Mouse (Mus musculus): ENCODE measurements around the gene Slc38a4.
A peak's percentile ranks its signal among the peaks of the same experiment; 100 is the strongest.

Slc38a4 gene

GRCm38 (mm10) chr15:97054131-97054530, 1.6 kb downstream of the Slc38a4 start:
- DNase-seq (ENCODE audit: low spot score) = no peak

- peak; percentile 54 for DNase-seq (ENCODE audit: low spot score)
Observed at GRCm38 (mm10) chr15:97050436-97050835, 5.3 kb downstream of the Slc38a4 start.

- DNase-seq (ENCODE audit: low spot score) = no peak
Observed at GRCm38 (mm10) chr15:97050011-97050410, 5.7 kb downstream of the Slc38a4 start.

GRCm38 (mm10) chr15:97049281-97049841, 6.4 kb downstream of the Slc38a4 start:
- no peak for DNase-seq (ENCODE audit: low spot score)

GRCm38 (mm10) chr15:97048267-97048666, 7.5 kb downstream of the Slc38a4 start:
- DNase-seq (ENCODE audit: low spot score) = no peak

- DNase-seq (ENCODE audit: low spot score) = no peak
Observed at GRCm38 (mm10) chr15:97043921-97044320, 11.8 kb downstream of the Slc38a4 start.

GRCm38 (mm10) chr15:97042001-97042491, 13.7 kb downstream of the Slc38a4 start:
- no peak for DNase-seq (ENCODE audit: low spot score)

- no peak for DNase-seq (ENCODE audit: low spot score)
Observed at GRCm38 (mm10) chr15:97041182-97041581, 14.6 kb downstream of the Slc38a4 start.

- no peak for DNase-seq (ENCODE audit: low spot score)
Observed at GRCm38 (mm10) chr15:97037710-97038109, 18.0 kb downstream of the Slc38a4 start.

GRCm38 (mm10) chr15:97035892-97036291, 19.9 kb downstream of the Slc38a4 start:
- DNase-seq (ENCODE audit: low spot score) = no peak

- no peak for DNase-seq (ENCODE audit: low spot score)
Observed at GRCm38 (mm10) chr15:97033485-97033991, 22.2 kb downstream of the Slc38a4 start.

GRCm38 (mm10) chr15:97031886-97032285, 23.9 kb downstream of the Slc38a4 start:
- DNase-seq (ENCODE audit: low spot score) = no peak

- DNase-seq (ENCODE audit: low spot score) = no peak
Observed at GRCm38 (mm10) chr15:97030984-97031492, 24.7 kb downstream of the Slc38a4 start.

GRCm38 (mm10) chr15:97030136-97030535, 25.6 kb downstream of the Slc38a4 start:
- DNase-seq (ENCODE audit: low spot score) = no peak

- no peak for DNase-seq (ENCODE audit: low spot score)
Observed at GRCm38 (mm10) chr15:97029064-97029791, 26.5 kb downstream of the Slc38a4 start.

- DNase-seq (ENCODE audit: low spot score) = no peak
Observed at GRCm38 (mm10) chr15:97028651-97029050, 27.1 kb downstream of the Slc38a4 start.

GRCm38 (mm10) chr15:97028046-97028634, 27.6 kb downstream of the Slc38a4 start:
- DNase-seq (ENCODE audit: low spot score) = no peak

GRCm38 (mm10) chr15:97026670-97027069, 29.1 kb downstream of the Slc38a4 start:
- DNase-seq (ENCODE audit: low spot score) = no peak

GRCm38 (mm10) chr15:97022764-97023163, 33.0 kb downstream of the Slc38a4 start:
- DNase-seq (ENCODE audit: low spot score) = no peak

GRCm38 (mm10) chr15:97022213-97022612, 33.5 kb downstream of the Slc38a4 start:
- no peak for DNase-seq (ENCODE audit: low spot score)

- DNase-seq (ENCODE audit: low spot score) = no peak
Observed at GRCm38 (mm10) chr15:97020221-97020620, 35.5 kb downstream of the Slc38a4 start.

GRCm38 (mm10) chr15:97019323-97019722, 36.4 kb downstream of the Slc38a4 start:
- DNase-seq (ENCODE audit: low spot score) = no peak

GRCm38 (mm10) chr15:97017195-97017594, 38.6 kb downstream of the Slc38a4 start:
- DNase-seq (ENCODE audit: low spot score) = no peak
